Mouse (Mus musculus) spleen, adult 2 months (tissue): ENCODE measurements at regions not wholly inside any gene's neighbourhood (a gene's known extent, or its start where the extent isn't known, plus 50 kb on each side); places are given as distances from the start of the nearest gene placed in this dataset.
A peak's percentile ranks its signal among the peaks of the same experiment; 100 is the strongest.
"Not testable (repeated sequence)": the region's sequence is repeated elsewhere in the genome, so short reads cannot be mapped to it uniquely, and the experiment has no call there.

ENCODE experiments used
- DNase-seq, 2 experiments: peaks; one replicate each; pipeline versions ENCODE4 v3.0.0 to v3.0.0-alpha.2; 2012 to 2021; ENCODE audit warnings: low spot score in 2 of 2, low read depth in 1 of 2
- H3K27ac ChIP-seq: fragments of 200-500 bp; 2 replicates; pipeline ENCODE4 v1.5.1; 2012; ENCODE audit warnings: low read length, inconsistent platforms; ENCODE audit not compliant: insufficient read depth
- H3K27me3 ChIP-seq: fragments of 200-500 bp; 2 replicates; pipeline ENCODE4 v1.6.1; 2012; ENCODE audit warnings: mild to moderate bottlenecking, moderate library complexity, low read length, inconsistent platforms; ENCODE audit not compliant: control insufficient read depth, insufficient read depth
- H3K36me3 ChIP-seq: fragments of 200-500 bp; 2 replicates; pipeline ENCODE4 v1.6.1; 2012; ENCODE audit warnings: mild to moderate bottlenecking, low read length, inconsistent platforms; ENCODE audit not compliant: control insufficient read depth, insufficient read depth
- H3K4me1 ChIP-seq: fragments of 200-500 bp; 2 replicates; pipeline ENCODE4 v1.6.1; 2011; ENCODE audit warnings: inconsistent platforms; ENCODE audit not compliant: control insufficient read depth, insufficient read depth, insufficient read length
- H3K4me3 ChIP-seq: fragments of 200-500 bp; 2 replicates; pipeline ENCODE4 v1.5.1; 2011; ENCODE audit warnings: mild to moderate bottlenecking, inconsistent platforms; ENCODE audit not compliant: insufficient read depth, insufficient read length; ENCODE audit errors: extremely low read depth
- CTCF ChIP-seq: fragments of 200-500 bp; IDR thresholded peaks from 2 replicates; pipeline ENCODE4 v1.5.1; 2011; ENCODE audit warnings: mild to moderate bottlenecking, inconsistent platforms; ENCODE audit not compliant: insufficient read depth, insufficient read length, insufficient replicate concordance; ENCODE audit errors: extremely low read depth
- POLR2A ChIP-seq: fragments of 200-500 bp; IDR thresholded peaks from 2 replicates; pipeline ENCODE4 v1.6.1; 2011; ENCODE audit warnings: low read depth, low read length, inconsistent platforms
- WGBS: fragments of 180-500 bp; shearing (Covaris S2); methylation state at CpG from one replicate; pipeline ENCODE4 v1.1.7; 2018; 5-methylcytosine and 5-hydroxymethylcytosine counted together

DNA sequence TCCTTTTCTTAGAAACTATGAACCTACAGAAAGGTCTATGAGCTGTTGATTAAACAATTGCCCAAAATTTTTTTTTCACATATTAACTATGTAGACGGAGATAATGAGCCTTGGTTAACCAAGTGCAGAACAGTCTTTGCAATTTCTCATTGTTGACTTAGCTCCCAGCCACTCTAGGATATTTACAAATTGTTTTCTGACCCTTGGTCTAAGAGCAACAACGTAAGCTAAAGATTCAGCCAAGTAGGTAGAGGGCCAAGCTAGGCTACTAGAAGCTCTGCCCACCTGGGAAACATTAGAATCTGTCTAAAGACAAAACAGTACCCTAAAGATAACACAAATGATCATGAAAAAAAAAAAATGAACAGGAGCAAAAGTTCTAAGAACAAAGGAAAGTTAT is 67.5 kb upstream of the Map9 start:
- 85% methylated on average over 2 of the region's 2 CpGs for WGBS
- H3K27me3 ChIP-seq = no peaks in the 10 kb centered on the region
- TF ChIP-seq CTCF (no peak), POLR2A (no peak)
- no peaks in the 10 kb centered on the region for H3K36me3 ChIP-seq
- H3K4me3 ChIP-seq = no peak overlapping the region
- H3K4me1 ChIP-seq = no peaks in the 10 kb centered on the region
- H3K27ac ChIP-seq = no peak overlapping the region
- no peak for DNase-seq

DNA sequence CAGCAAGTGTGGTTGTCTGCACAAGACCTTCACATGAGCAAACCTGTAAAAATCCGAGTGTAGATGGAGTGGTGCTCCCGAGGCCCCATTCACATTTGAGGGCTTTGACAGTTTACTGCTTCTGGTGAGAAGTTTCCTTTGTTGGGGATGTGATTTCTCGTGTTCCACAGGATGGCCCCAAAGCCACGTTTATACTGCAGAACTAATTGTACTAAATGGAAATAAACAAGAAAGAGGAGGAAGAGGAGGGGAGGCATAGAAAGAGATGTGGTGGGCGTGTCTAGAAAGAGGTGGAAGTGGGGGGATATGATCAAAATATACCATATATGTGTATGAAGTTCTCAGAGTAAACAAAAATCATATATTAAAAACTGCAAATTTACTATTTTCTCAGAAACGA is 68.8 kb upstream of the Map9 start:
- DNase-seq = no peak
- no peaks in the 10 kb centered on the region for H3K36me3 ChIP-seq
- H3K27ac ChIP-seq = no peak overlapping the region
- WGBS = 75% methylated on average over 6 of the region's 6 CpGs
- no peaks in the 10 kb centered on the region for H3K27me3 ChIP-seq
- H3K4me3 ChIP-seq = no peak overlapping the region
- TF ChIP-seq CTCF (no peak), POLR2A (no peak)
- H3K4me1 ChIP-seq = no peaks in the 10 kb centered on the region

DNA sequence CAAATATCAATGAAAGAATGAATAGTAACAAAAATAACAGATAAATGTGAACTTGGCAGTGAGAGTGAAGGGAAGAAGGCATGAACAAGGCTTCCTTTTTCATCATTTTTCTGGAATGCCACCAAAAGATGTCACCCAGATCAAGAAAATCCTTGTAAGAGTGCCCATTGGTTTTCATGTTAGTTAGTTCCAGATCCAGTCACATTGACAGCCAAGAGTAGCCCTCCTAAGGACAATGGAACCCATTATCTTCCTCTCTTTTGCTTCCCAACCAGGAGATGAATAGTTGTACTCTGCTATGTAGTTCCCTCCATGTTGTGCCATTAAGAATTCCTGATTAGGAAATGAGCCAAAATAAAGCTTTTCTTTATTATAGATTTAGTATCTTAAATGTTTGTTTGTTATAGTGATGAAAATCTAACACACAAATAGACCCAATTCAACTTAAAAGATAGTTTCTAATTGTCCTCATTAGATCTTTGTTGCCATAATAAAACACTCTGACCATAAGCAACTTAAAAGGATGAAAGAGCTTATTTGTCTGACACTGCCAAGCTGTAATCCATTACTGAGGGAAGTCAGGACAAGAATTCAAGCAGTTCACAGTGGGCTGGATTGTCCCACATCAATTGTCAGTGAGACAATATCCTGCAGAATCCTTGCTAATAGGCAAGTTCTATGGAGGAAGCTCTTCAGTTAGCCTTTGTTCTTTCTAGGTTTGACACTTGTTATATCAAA is 80.7 kb upstream of the Map9 start:
- Histone ChIP-seq H3K36me3 (no peaks in the 10 kb centered on the region), H3K27me3 (no peaks in the 10 kb centered on the region), H3K4me1 (no peaks in the 10 kb centered on the region), H3K27ac (no peak overlapping the region), H3K4me3 (no peak overlapping the region)
- TF ChIP-seq POLR2A = no peak
- no peak for TF ChIP-seq CTCF
- DNase-seq = no peak

DNA sequence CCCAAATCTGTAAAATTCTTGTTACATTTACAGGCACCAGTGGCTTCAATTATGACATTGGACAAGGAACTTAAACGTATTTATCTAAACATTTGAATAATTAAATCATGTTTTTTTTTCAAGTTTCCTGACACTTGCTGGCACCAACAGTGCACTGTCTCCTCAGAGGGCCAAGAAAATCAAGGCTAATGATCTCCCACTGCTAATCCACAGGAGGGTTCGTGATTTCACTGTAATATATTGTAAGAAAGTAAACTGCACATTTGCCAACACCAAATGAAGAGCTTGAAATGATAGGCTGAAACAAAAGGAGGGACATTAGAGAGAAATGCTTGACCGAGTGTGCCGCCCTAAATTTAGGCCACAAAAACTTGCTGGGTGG is 82.0 kb upstream of the Map9 start:
- no peaks in the 10 kb centered on the region for H3K36me3 ChIP-seq
- no peaks in the 10 kb centered on the region for H3K4me1 ChIP-seq
- H3K27me3 ChIP-seq = no peaks in the 10 kb centered on the region
- DNase-seq = no peak
- no peak overlapping the region for H3K4me3 ChIP-seq
- 77% methylated on average over 4 of the region's 4 CpGs for whole genome bisulfite sequencing
- H3K27ac ChIP-seq = no peak overlapping the region
- TF ChIP-seq POLR2A (no peak), CTCF (no peak)

DNA sequence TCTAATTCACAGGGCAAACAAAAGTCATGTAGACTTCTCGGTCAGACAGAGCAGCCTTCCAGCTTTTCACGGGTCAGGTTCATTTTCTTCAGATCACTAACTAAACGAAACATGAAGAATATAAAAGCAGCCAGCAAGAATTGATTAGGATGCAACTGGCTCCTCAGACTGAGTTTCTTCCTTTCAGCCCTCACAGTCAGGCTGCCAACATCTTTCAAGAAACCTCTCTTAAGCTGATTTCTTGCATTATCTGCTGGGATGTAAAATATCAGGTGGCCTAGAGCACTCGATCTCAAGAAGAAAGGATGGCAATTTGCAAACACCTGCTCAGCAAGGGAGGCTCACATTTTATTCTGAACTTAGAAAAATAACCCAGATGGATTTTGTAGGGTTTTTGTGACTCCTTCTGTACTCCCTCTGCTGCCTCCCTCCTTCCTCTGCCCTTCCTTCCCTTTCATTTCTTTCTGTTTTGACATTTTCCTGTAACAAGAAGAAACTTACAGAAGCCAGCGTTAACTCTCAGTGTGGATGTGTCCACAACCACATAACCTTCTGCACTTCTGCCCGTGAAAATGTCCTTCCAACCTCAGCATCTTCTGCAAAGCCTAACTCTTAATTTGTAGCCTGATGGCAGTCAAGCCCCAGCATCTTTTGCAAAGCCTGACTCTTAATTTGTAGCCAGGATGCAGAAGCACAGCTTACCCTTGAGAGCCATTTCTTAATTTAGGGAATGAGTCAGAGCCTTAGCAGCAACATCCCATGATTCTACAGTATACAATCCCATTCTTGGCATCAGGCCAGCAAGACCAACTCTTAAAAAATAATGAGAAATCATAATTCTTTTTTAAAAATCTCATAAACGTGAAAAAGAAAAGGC is 82.7 kb upstream of the Map9 start:
- H3K4me3 ChIP-seq = no peak overlapping the region
- H3K27me3 ChIP-seq = no peaks in the 10 kb centered on the region

DNA sequence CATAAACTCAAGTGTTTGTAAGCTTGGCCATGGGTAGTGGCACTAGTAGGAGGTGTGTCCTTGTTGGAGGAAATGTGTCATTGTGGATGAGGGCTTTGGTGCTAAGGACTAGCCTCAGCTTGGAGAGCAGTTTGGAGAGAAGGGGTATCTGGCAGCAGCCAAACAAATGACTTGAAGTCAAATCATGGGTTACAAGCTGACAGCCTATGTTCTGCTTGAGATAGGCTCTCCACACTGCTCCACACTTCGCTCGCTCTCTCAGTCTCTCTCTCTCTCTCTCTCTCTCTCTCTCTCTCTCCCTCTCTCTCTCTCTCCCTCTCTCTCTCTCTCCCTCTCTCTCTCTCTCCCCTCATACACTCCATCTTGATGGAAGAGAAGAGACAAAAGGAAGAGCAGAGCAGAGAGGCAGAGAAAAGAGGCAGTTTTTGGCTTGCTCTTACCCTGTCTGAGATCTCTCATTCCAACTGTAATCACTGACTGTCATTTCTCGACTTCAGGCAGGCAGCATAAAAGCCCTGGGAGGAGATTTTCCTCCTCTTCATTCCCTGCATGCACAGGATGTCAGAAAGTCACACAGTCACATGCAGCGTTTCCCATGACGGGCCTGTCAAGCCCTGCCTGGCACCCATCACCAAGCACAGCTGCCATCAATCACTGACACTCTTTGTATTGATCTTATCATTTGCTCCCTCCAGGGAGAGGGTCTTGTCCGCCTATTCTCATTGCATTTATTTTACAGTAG is 83.5 kb upstream of the Map9 start:
- Histone ChIP-seq H3K36me3 (no peaks in the 10 kb centered on the region), H3K4me3 (no peak overlapping the region), H3K27me3 (no peaks in the 10 kb centered on the region), H3K27ac (peak overlapping the region; percentile 29; the same call in 1 of the 2 replicates), H3K4me1 (no peaks in the 10 kb centered on the region)
- no peak for DNase-seq
- TF ChIP-seq CTCF = no peak
- TF ChIP-seq POLR2A = no peak
- WGBS = 78% methylated on average over 6 of the region's 6 CpGs

More for the DNA sequence above, 82.7 kb upstream of the Map9 start:
- Histone ChIP-seq H3K4me1 (no peaks in the 10 kb centered on the region), H3K36me3 (no peaks in the 10 kb centered on the region), H3K27ac (peak overlapping the region; percentile 9; the same call in 1 of the 2 replicates)
- TF ChIP-seq POLR2A (no peak), CTCF (no peak)
- DNase-seq = no peak
- 72% methylated on average over 7 of the region's 7 CpGs for WGBS

DNA sequence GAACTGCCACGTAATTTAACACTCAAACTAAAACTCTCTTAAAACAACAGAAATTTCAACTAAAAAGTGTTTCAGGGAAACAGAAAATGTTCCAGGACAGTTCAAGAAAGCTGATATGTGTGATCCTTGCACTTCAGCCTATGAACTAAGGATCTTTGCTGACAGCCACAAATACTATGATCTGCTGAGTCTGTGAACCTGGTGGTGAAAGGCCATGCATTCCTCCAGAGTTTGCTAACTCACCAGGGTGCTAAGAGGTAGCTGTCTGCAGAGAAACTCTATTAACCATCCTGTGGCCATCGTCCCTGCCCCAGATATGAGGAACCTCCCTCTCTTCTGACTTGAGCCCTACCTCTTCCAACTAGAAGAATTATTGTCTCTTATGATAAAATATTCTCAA is 84.3 kb upstream of the Map9 start:
- H3K36me3 ChIP-seq, H3K4me1 ChIP-seq, H3K4me3 ChIP-seq, DNase-seq, H3K27ac ChIP-seq, H3K27me3 ChIP-seq: not testable (repeated sequence)
- WGBS = 85% methylated on average over 2 of the region's 2 CpGs
